Mouse (Mus musculus) adrenal gland, adult 18-20 months (tissue): Measurements from ENCODE around the gene Lce1d. TPM values are rescaled to one million over a fixed set of nuclear protein-coding genes. Genes with fewer than 3 reads are reported as not detected.

ENCODE experiments used
- DNase-seq, 2 experiments: peaks; one replicate each; pipeline ENCODE4 v3.0.0; 2021 to 2022; ENCODE audit warnings: low spot score in 2 of 2
- long read RNA-seq, 2 experiments: library from polyadenylated mRNA; stranded (forward); transcript quantifications; one replicate each; pipeline ENCODE4 v2.0.0; 2021
- total RNA-seq, 2 experiments: library from RNA; stranded (reverse); gene quantifications; 1 replicate in 1 of 2; 2 replicates in 1 of 2; pipeline ENCODE4 v1.2.3; 2021

Gene Lce1d
- not detected for total RNA-seq
- long read RNA-seq, experiment 1: 0 reads
- long read RNA-seq, experiment 2: 0 reads

- DNase-seq: no peak
Measured at GRCm38 (mm10) chr3:92687110-92687509, at the start of gene Lce1d. Gene Lce1d, minus strand, starts transcription at chr3:92687210.

DNA sequence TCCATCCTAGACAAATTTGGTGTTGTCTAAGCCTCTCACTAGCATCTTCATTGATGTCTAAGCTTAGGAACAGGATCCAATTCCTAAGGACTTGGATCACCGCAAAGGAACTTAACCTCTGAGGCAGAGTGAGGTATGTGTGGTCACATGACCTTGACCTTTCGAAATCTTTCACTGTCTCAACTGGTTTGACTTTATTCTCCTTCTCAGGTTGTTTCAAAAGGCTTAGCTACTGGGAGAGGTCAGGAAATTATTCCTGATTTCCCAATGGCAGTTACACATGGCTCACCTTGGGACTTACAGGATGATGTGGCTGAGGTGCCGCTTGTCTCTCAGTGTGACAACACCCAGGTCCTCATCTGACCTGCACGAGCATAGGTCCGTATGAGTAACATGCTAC, 35.6 kb upstream of the Lce1d start:
- no peak for DNase-seq

- DNase-seq: no peak
Measured at GRCm38 (mm10) chr3:92720250-92720649, 33.2 kb upstream of the Lce1d start, which contains the start of gene Lce1f. Gene Lce1f, minus strand, starts transcription at chr3:92720350.

DNA sequence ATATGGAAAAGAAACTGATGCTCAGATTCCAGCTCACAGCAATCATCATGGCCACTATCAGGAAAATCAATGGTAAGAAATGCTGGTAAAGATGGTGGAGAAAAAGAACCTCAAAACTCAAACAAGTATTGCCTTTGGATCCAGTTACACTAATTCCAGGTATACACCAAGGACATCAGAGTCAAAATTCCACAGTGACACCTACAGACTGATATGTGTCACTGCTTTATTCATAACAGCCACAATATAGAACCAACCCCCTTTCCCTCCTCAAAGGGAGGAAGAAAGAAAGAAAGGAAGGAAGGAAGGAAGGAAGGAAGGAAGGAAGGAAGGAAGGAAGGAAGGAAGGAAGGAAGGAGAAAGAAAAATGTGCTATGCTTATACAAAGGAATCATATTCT, 28.1 kb upstream of the Lce1d start:
- DNase-seq: no peak

DNA sequence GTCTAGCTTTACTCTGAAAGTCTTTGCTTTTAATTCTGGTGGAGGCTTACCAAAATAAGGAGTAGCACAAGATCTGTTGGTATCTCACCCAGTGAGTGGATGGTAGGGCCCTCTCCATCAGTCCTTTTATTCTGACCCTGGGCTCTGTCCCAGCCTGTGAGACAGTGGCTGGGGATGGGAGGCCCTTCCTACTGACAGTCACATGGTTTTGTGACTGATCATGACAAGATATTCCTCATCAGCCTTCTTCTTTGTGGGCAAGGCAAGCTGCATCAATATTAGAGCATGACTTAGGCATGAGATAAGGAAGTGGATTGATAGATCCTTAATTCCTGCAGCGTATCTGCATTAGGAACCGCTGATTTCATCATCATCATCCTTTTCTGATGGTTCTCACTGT, 22.0 kb upstream of the Lce1d start, which contains the start of gene Lce1e:
Gene Lce1e (minus strand): TSS at position 101 of the 400 bp plus-strand sequence.
- DNase-seq: no peak

- DNase-seq: no peak
Measured at GRCm38 (mm10) chr3:92694613-92695012, 7.6 kb upstream of the Lce1d start.

DNA sequence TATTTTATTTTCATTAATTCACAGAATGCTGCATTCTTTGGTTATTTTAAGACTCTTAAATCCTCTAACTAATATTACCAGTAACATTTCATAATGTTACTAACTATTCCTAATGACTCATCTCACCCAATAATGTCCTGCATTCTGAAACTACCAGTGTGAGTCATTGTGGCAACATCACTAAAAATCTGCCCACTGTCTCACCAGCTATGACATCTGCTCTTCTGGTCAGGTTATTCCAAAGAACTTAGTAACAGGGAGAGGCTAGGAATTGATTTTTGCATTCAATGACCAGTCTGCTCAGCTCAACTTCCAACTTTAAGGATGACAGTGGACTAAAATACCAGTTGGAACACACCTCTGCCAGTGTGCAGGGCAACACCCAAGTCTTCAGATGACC, 4.7 kb upstream of the Lce1d start:
- no peak for DNase-seq

DNA sequence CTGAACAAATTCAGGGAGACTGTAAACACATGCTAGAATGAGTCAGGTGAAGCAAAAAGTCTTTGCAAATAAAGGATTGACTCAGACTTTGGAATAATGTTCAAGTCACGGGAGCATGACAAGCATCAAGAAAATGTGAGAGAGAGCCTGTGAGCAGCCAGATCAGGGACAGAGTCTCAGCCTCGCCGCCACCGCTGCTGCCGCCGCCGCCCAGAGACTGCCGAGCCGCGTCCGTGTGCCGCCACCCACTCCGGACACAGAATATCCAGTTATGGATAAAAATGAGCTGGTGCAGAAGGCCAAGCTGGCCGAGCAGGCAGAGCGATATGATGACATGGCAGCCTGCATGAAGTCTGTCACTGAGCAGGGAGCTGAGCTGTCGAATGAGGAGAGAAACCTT, 2.1 kb upstream of the Lce1d start:
- peak in 1 of 2 experiments; percentile 7 for DNase-seq

- no peak for DNase-seq
Measured at GRCm38 (mm10) chr3:92678947-92679346, 8.1 kb downstream of the Lce1d start, which contains the start of gene Lce1c. Gene Lce1c, plus strand, starts transcription at chr3:92679247.

- no peak for DNase-seq
Measured at GRCm38 (mm10) chr3:92670215-92670614, 16.8 kb downstream of the Lce1d start, which contains the start of gene Lce1a2. Gene Lce1a2, minus strand, starts transcription at chr3:92670315.

- DNase-seq: no peak
Measured at GRCm38 (mm10) chr3:92656826-92657225, 30.2 kb downstream of the Lce1d start, which contains the start of gene Lce1b. Gene Lce1b, minus strand, starts transcription at chr3:92656926.

GRCm38 (mm10) chr3:92648207-92648606, 38.8 kb downstream of the Lce1d start, which contains the start of gene Lce1a1:
Gene Lce1a1, minus strand, starts transcription at chr3:92648307.
- DNase-seq: no peak

GRCm38 (mm10) chr3:92639854-92640253, 47.2 kb downstream of the Lce1d start:
- no peak for DNase-seq

DNA sequence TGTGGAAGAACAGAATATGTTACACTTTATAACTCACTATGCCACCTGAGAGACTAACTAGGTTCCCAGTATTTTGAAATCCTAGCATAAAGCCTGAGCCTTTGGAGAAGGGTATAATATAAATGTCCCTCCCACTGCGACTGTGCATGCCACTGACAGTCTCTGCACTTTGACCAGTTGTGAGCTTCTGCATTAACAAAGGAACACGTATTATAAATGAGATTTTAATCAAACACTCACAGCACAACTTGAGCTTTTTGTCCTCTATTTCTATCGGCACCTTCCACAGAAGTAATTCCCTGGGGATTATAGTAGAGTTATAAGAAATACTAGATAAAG, 48.4 kb downstream of the Lce1d start:
- DNase-seq: no peak

DNA sequence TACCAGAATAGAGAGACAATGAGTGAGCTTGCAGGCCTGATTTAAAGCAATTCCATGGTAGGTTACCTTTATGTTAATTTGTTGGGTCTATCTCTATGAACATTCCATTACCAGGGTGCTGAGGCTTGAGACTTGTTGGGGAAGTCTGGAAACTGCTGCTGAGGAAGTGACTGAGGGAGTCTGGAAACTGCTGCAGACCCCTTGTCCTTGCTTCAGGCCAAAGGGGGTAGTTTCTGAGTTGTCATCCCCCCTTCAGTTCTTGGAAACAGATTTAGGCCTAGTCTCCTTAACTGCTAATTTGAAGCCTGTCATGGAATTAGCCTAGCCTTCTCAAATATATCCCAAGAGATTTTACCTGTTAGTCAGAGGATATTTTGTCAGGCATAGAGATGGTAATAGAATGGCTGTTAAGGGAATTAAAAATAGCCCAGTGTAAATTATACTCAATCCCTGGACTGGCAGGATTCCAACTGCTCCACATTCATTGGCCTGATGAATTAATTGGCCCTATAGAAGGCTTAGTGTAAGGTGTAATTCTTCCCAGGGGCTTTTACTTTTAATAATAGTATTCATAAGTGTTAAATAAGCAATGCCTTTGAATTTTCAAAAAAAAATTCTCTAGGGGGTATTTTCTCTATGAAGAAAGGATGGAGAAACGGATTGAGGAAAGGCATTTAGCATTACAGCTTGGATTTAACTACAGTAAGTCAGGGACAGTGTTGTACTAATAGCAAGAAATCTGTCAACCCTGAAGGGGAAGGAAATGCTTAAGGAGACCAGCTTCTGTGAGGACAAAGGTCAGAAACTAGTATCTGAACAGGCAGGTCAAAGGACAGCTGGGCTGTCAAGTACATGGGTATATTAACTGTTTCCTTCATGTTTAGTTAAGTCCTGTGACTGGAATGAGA, 49.0 kb downstream of the Lce1d start:
- DNase-seq: no peak

Other genes with a start within 250 kb of the Lce1d start
- not detected for gene Sprr1b, start 248.4 kb downstream of the Lce1d start, total RNA-seq
- not detected for gene Sprr3, start 228.5 kb downstream of the Lce1d start, total RNA-seq
- not detected for gene Sprr1a, start 201.3 kb downstream of the Lce1d start, total RNA-seq
- gene Sprr4, start 186.7 kb downstream of the Lce1d start, total RNA-seq: not detected
- not detected for gene 2310046K23Rik, start 152.7 kb downstream of the Lce1d start, total RNA-seq
- not detected for gene Ivl, start 113.5 kb downstream of the Lce1d start, total RNA-seq
- not detected for gene Smcp, start 98.2 kb downstream of the Lce1d start, total RNA-seq
- not detected for gene 2210017I01Rik, start 79.7 kb downstream of the Lce1d start, total RNA-seq
- not detected for gene Lce6a, start 65.5 kb downstream of the Lce1d start, total RNA-seq
- not detected for gene Lce1a1, start 38.9 kb downstream of the Lce1d start, total RNA-seq
- not detected for gene Lce1b, start 30.3 kb downstream of the Lce1d start, total RNA-seq
- not detected for gene Lce1a2, start 16.9 kb downstream of the Lce1d start, total RNA-seq
- not detected for gene Lce1c, start 8.0 kb downstream of the Lce1d start, total RNA-seq
- gene Lce1e, start 21.9 kb upstream of the Lce1d start, total RNA-seq: not detected
- not detected for gene Lce1f, start 33.1 kb upstream of the Lce1d start, total RNA-seq
- not detected for gene Gm38119, start 51.9 kb upstream of the Lce1d start, total RNA-seq
- gene Lce1g, start 65.1 kb upstream of the Lce1d start, total RNA-seq: not detected
- not detected for gene Lce1h, start 77.9 kb upstream of the Lce1d start, total RNA-seq
- gene Lce1i, start 91.7 kb upstream of the Lce1d start, total RNA-seq: not detected
- not detected for gene Lce1j, start 103.3 kb upstream of the Lce1d start, total RNA-seq
- not detected for gene Lce1k, start 120.7 kb upstream of the Lce1d start, total RNA-seq
- not detected for gene Kprp, start 140.0 kb upstream of the Lce1d start, total RNA-seq
- not detected for gene Lce1l, start 164.1 kb upstream of the Lce1d start, total RNA-seq
- not detected for gene 2310050C09Rik, start 183.0 kb upstream of the Lce1d start, total RNA-seq
- gene Lce3a, start 239.0 kb upstream of the Lce1d start, total RNA-seq: not detected
- not detected for gene Lce3b, start 245.8 kb upstream of the Lce1d start, total RNA-seq